Mouse (Mus musculus) WW6 (cell line): Measurements from ENCODE around the gene Hyou1.
"Not testable (repeated sequence)": the region's sequence is repeated elsewhere in the genome, so short reads cannot be mapped to it uniquely, and the experiment has no call there.

Experiments
- DNase-seq: peaks from one replicate; pipeline ENCODE4 v3.0.0-alpha.2; 2013; ENCODE audit warnings: low read depth, low spot score

Gene Hyou1

GRCm38 (mm10) chr9:44405011-44405410 is 25.7 kb downstream of the Hyou1 start:
- DNase-seq = no peak

- DNase-seq = peak; percentile 86
These were observed 27.8 kb downstream of the Hyou1 start, which contains the start of the genes Rps25 and Trappc4 for GRCm38 (mm10) chr9:44406906-44407751. Gene Rps25, plus strand, starts transcription at chr9:44407139. Gene Trappc4, minus strand, starts transcription at chr9:44407600.

GRCm38 (mm10) chr9:44407752-44408097 is 28.4 kb downstream of the Hyou1 start:
- no peak for DNase-seq

GRCm38 (mm10) chr9:44408693-44409092 is 29.4 kb downstream of the Hyou1 start:
- DNase-seq = not testable (repeated sequence)

GRCm38 (mm10) chr9:44410647-44411336 is 31.5 kb downstream of the Hyou1 start:
- DNase-seq = no peak

- DNase-seq = no peak
These were observed 32.4 kb downstream of the Hyou1 start for GRCm38 (mm10) chr9:44411601-44412130.

GRCm38 (mm10) chr9:44412306-44412705 is 33.0 kb downstream of the Hyou1 start:
- DNase-seq = no peak

GRCm38 (mm10) chr9:44412781-44413180 is 33.5 kb downstream of the Hyou1 start:
- DNase-seq = no peak

GRCm38 (mm10) chr9:44417156-44417891 is 38.0 kb downstream of the Hyou1 start:
- DNase-seq = no peak

GRCm38 (mm10) chr9:44417892-44418363 is 38.6 kb downstream of the Hyou1 start:
- no peak for DNase-seq

- peak; percentile 61 for DNase-seq
These were observed 39.5 kb downstream of the Hyou1 start, which contains the start of gene Ccdc84 for GRCm38 (mm10) chr9:44418519-44419385. Gene Ccdc84, minus strand, starts transcription at chr9:44418569.

- DNase-seq = not testable (repeated sequence)
These were observed 40.4 kb downstream of the Hyou1 start for GRCm38 (mm10) chr9:44419730-44420129.

GRCm38 (mm10) chr9:44420280-44420898 is 41.1 kb downstream of the Hyou1 start:
- DNase-seq = no peak

- DNase-seq = no peak
These were observed 44.3 kb downstream of the Hyou1 start for GRCm38 (mm10) chr9:44423576-44423975.

- DNase-seq = no peak
These were observed 53.4 kb downstream of the Hyou1 start for GRCm38 (mm10) chr9:44432577-44433185.

GRCm38 (mm10) chr9:44435747-44436146 is 56.5 kb downstream of the Hyou1 start:
- DNase-seq = no peak

- DNase-seq = peak; percentile 61
These were observed 61.7 kb downstream of the Hyou1 start, which contains the start of gene Foxr1 for GRCm38 (mm10) chr9:44440961-44441360. Gene Foxr1, minus strand, starts transcription at chr9:44441136.
